Mouse (Mus musculus) heart, adult 2 months (tissue): Measurements from ENCODE around the gene Prkch. TPM values are rescaled to one million over a fixed set of nuclear protein-coding genes. Genes with fewer than 3 reads are reported as not detected.

Experiments
- DNase-seq, 2 experiments: peaks; one replicate each; pipeline ENCODE4 v3.0.0; 2021
- H3K27ac ChIP-seq: fragments of 200-600 bp; 2 replicates; pipeline ENCODE4 v1.8.1; 2022
- H3K27me3 ChIP-seq: fragments of 200-500 bp; 2 replicates; pipeline ENCODE4 v1.6.1; 2012; ENCODE audit warnings: mild to moderate bottlenecking, low read length, inconsistent platforms, mixed read lengths; ENCODE audit not compliant: control insufficient read depth, insufficient read depth
- H3K36me3 ChIP-seq: fragments of 200-500 bp; 2 replicates; pipeline ENCODE4 v1.6.1; 2012; ENCODE audit warnings: low read length, inconsistent platforms; ENCODE audit not compliant: control insufficient read depth, insufficient read depth
- H3K4me1 ChIP-seq: fragments of 200-500 bp; 2 replicates; pipeline ENCODE4 v1.6.1; 2011; ENCODE audit warnings: low read length; ENCODE audit not compliant: control insufficient read depth, insufficient read depth
- H3K4me3 ChIP-seq: fragments of 200-600 bp; 2 replicates; pipeline ENCODE4 v1.8.1; 2022
- H3K79me2 ChIP-seq: fragments of 200-500 bp; replicated peaks from 2 replicates; pipeline ENCODE4 v1.6.1; 2012; ENCODE audit warnings: mild to moderate bottlenecking, inconsistent platforms, low read length, moderate library complexity, mixed read lengths; ENCODE audit not compliant: control insufficient read depth, insufficient read depth
- H3K9ac ChIP-seq: fragments of 200-500 bp; 2 replicates; pipeline ENCODE4 v1.6.1; 2012; ENCODE audit warnings: low read depth, mild to moderate bottlenecking, control low read depth, inconsistent platforms, low read length, mixed read lengths
- CTCF ChIP-seq: fragments of 200-600 bp; IDR thresholded peaks from 2 replicates; pipeline ENCODE4 v1.8.1; 2022; ENCODE audit warnings: antibody characterized with exemption, mild to moderate bottlenecking, moderate library complexity
- EP300 ChIP-seq: fragments of 200-500 bp; IDR thresholded peaks from 2 replicates; pipeline ENCODE4 v1.6.1; 2011; ENCODE audit warnings: low read depth, low read length, control low read depth; ENCODE audit not compliant: insufficient read depth
- POLR2A ChIP-seq: fragments of 200-500 bp; IDR thresholded peaks from 2 replicates; pipeline ENCODE4 v1.6.1; 2011; ENCODE audit warnings: mild to moderate bottlenecking, low read depth, low read length, control low read depth; ENCODE audit not compliant: insufficient read depth
- WGBS: fragments of 180-500 bp; shearing (Covaris S2); methylation state at CpG from one replicate; pipeline ENCODE4 v1.1.7; 2018; 5-methylcytosine and 5-hydroxymethylcytosine counted together
- intact Hi-C: fragments of 180-260 bp; cut with DNase I; formaldehyde crosslinking; loops from one replicate; pipeline ENCODE4 v1.15.1; 2025
- polyA plus RNA-seq: library from polyadenylated mRNA; depleted of rRNA; stranded (reverse); fragments of >200 nt; gene quantifications from 2 replicates; pipeline ENCODE4 v1.2.3, GENCODE M21; 2012
- total RNA-seq, 2 experiments: library from RNA; stranded (reverse); gene quantifications; 2 replicates each; pipeline ENCODE4 v1.2.3; 2021

The Prkch gene
- total and polyA plus RNA-seq, 3 experiments: 9.7 to 17.5 (median 16.6) TPM

DNA sequence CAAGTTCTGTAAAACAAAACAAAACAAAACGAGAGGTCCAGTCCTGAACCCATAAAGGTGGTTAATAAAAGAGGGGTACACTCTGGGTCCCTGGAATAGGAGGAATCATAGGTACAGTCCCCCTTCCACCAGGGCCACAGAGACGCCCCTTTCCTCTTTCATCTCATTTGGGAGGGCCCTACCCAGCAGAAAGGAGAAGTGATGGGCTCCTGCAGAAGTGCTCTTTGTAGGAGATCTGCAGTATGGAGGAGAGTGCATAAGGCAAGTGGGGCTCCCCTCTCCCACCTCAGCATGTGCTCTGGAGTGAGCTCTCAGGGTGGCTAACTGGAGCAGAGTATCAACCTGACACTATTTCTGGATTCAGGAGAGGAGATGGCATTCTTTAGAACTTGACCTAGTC is 55.0 kb downstream of the Prkch start:
- WGBS: 64% methylated on average over 2 of the region's 2 CpGs
- DNase-seq: no peak

DNA sequence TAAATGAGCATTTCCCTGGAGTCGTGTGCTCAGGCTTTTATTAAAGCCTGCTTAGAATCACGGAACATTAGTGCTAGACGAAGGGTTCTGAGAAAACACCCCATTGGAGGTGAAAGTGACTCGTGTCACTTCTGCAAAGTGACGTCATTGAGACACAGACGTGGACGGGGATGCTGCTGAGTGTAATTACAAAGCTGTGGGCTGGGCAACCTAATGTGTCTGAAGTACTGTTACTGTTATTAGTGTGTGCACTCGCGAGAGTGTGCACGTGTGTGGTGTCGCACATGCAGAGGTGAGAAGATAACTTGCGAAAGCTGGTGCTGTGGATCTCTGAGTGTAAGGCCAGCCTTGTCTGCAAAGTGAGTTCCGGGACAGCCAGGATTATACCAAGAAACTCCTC is 56.6 kb downstream of the Prkch start:
- Histone ChIP-seq H3K36me3 (peaks cover 3% of the 10 kb centered on the region), H3K4me3 (no peak overlapping the region), H3K4me1 (peaks cover 15% of the 10 kb centered on the region), H3K79me2 (peaks cover 5% of the 10 kb centered on the region), H3K9ac (no peak overlapping the region), H3K27me3 (no peaks in the 10 kb centered on the region), H3K27ac (no peak overlapping the region)
- no peak for DNase-seq
- intact Hi-C loops: no loop called here
- WGBS: 76% methylated on average over 13 of the region's 13 CpGs
- TF ChIP-seq EP300: no peak

More for the DNA sequence above, 55.0 kb downstream of the Prkch start:
- Histone ChIP-seq H3K4me1 (peaks cover 12% of the 10 kb centered on the region), H3K27ac (no peak overlapping the region), H3K27me3 (no peaks in the 10 kb centered on the region), H3K36me3 (no peaks in the 10 kb centered on the region; the same call in none of the 2 replicates), H3K9ac (no peak overlapping the region), H3K79me2 (peaks cover 3% of the 10 kb centered on the region), H3K4me3 (no peak overlapping the region)
- TF ChIP-seq CTCF (no peak), EP300 (no peak), POLR2A (no peak)
- intact Hi-C loops: no loop called here

DNA sequence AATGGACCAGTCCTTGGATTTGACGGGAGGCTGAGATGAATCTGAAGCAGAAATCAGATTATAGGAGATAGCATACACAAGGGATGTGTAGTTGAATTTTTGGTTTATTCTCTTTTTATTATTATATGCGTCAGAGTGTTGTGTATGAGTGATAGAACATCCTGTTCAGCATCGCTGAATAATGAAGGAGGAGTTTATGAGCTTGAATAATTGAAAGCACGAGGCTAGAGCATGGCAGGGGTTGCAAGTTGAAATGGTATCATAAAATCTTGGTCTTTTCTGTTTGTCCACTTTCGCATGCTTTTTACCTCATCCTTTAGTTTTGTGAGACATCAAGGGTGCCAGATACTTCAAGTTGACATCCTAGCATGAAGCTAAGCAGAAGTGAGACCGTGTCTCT is 60.6 kb downstream of the Prkch start:
- Histone ChIP-seq H3K27me3 (no peaks in the 10 kb centered on the region), H3K79me2 (peaks cover 2% of the 10 kb centered on the region; the same call in 1 of the 2 replicates), H3K4me3 (no peak overlapping the region), H3K36me3 (peaks cover 13% of the 10 kb centered on the region), H3K27ac (no peak overlapping the region), H3K9ac (no peak overlapping the region), H3K4me1 (peaks cover 11% of the 10 kb centered on the region)
- TF ChIP-seq POLR2A (no peak), CTCF (no peak), EP300 (no peak)
- WGBS: 65% methylated on average over 6 of the region's 6 CpGs
- no peak for DNase-seq
- intact Hi-C loops: no loop called here

DNA sequence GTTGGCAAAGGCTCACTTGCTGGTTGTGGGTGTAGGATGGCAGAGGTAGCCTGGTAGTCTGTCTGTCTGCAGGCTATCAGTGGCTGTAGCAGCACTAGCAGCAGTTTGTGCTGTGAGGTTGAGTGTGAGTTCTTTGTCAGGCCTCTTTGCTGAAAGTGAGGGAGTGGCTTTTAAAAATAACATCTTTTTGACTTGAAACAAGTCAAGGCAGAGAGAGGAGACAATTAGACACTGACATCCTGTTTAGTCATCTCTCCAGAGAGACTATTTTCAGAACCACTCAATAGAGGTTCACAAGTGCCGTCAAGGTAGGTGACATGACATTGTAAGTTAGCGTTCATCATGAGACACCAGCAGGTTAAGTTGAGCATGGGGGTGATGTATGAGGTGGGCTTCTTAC is 63.1 kb downstream of the Prkch start:
- TF ChIP-seq POLR2A: no peak
- no peak for TF ChIP-seq CTCF
- no peak for TF ChIP-seq EP300
- 0 out of 2 replicates have a peak overlapping the region, but pooled peaks have one; percentile 9 for H3K27ac ChIP-seq
- no peak for DNase-seq
- peaks cover 15% of the 10 kb centered on the region for H3K36me3 ChIP-seq
- H3K4me1 ChIP-seq: peaks cover 13% of the 10 kb centered on the region
- 41% methylated on average over 2 of the region's 2 CpGs for WGBS
- H3K79me2 ChIP-seq: peaks cover 3% of the 10 kb centered on the region; the same call in 1 of the 2 replicates
- H3K27me3 ChIP-seq: no peaks in the 10 kb centered on the region
- intact Hi-C loops: no loop called here
- no peak overlapping the region for H3K9ac ChIP-seq
- no peak overlapping the region for H3K4me3 ChIP-seq

DNA sequence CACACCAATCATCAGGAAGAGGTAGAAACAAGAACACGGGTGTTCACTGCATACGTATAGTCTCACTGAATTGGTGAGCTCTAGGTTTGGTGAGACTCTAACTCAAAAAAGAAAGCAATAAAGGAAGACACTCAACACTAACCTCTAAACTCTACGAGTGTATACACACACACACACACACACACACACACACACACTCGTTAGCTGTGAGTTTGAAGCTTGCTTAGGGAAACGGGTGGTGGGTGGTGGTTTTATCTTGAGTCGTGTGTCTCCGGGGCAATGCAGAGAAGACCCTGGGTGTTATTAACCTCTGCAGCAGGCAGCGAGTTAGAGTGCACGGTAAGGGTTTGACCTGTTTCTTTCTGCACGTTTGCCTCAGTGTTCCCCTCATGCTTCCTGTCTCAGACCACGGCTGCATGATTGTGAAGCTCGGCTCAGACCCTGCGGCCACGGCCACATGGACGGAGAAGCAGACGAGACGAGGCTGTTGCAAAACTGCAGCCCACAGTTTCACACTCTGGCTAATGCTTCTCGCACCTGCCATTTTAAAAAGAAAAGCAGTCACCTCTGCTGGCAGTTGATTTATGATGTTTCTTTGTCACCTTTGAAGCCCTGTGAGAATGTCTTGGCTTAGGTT is 72.1 kb downstream of the Prkch start:
- H3K79me2 ChIP-seq: no peaks in the 10 kb centered on the region; the same call in 1 of the 2 replicates
- intact Hi-C loops: no loop called here
- no peak for DNase-seq
- no peak overlapping the region for H3K4me3 ChIP-seq
- TF ChIP-seq POLR2A (no peak), CTCF (no peak), EP300 (no peak)
- no peaks in the 10 kb centered on the region for H3K27me3 ChIP-seq
- peaks cover 8% of the 10 kb centered on the region for H3K4me1 ChIP-seq
- H3K36me3 ChIP-seq: peaks cover 4% of the 10 kb centered on the region; the same call in 1 of the 2 replicates
- no peak overlapping the region for H3K9ac ChIP-seq
- H3K27ac ChIP-seq: no peak overlapping the region
- 62% methylated on average over 18 of the region's 18 CpGs for WGBS

DNA sequence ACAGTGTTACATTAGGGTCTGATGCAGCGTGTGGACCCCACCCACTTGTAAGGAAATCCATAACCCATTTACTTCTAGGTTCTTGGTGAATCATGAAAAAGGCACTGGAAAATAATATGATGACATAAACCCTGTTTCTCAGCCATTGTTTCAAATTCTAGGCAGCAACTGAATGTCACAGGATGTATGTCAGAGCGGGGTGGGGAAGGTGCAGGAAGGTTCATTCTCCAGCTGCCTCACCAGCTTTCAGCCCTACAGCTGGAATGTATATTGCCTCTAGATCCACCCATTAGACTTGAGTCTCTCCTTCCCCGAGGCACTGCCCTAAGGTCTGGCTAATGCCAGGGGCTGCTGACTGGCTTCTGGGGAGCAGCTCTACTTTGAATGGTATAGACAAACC is 78.8 kb downstream of the Prkch start:
- TF ChIP-seq POLR2A (no peak), EP300 (no peak), CTCF (no peak)
- H3K4me1 ChIP-seq: peaks cover 29% of the 10 kb centered on the region
- intact Hi-C loops: no loop called here
- 42% methylated on average over 3 of the region's 3 CpGs for WGBS
- no peak for DNase-seq
- H3K27ac ChIP-seq: peak overlapping the region; percentile 36
- peaks cover 5% of the 10 kb centered on the region; the same call in 1 of the 2 replicates for H3K79me2 ChIP-seq
- H3K36me3 ChIP-seq: peaks cover 13% of the 10 kb centered on the region; the same call in 1 of the 2 replicates
- no peaks in the 10 kb centered on the region for H3K27me3 ChIP-seq
- no peak overlapping the region for H3K9ac ChIP-seq
- no peak overlapping the region for H3K4me3 ChIP-seq
